Mouse (Mus musculus) MEL (cell line): ENCODE data around the gene Znfx1. TPM values are rescaled to one million over a fixed set of nuclear protein-coding genes. Genes with fewer than 3 reads are reported as not detected.

Experiments used
- DNase-seq: peaks from one replicate; pipeline ENCODE4 v3.0.0; 2011; ENCODE audit warnings: low read depth, low spot score
- H3K27ac ChIP-seq: 2 replicates; pipeline ENCODE4 v1.5.1; 2012; ENCODE audit warnings: low read depth, mild to moderate bottlenecking, control low read depth, low read length, moderate library complexity; ENCODE audit not compliant: control insufficient read depth
- H3K27me3 ChIP-seq, 2 experiments: fragments of 150-350 bp in 1 of 2; sonication (generic) in 1 of 2; 2 replicates each; pipeline ENCODE4 v1.6.1; 2012; ENCODE audit warnings: low read length in 2 of 2, mild to moderate bottlenecking in 2 of 2, improper control_type of control experiment in 1 of 2, moderate library complexity in 1 of 2; ENCODE audit not compliant: insufficient read depth in 2 of 2, control insufficient read depth in 1 of 2
- H3K36me3 ChIP-seq, 2 experiments: 2 replicates each; pipeline ENCODE4 v1.6.1; 2012 to 2014; ENCODE audit warnings: low read length in 2 of 2, improper control_type of control experiment in 1 of 2, inconsistent platforms in 1 of 2, mild to moderate bottlenecking in 1 of 2; ENCODE audit not compliant: insufficient read depth in 2 of 2, control insufficient read depth in 1 of 2
- H3K4me1 ChIP-seq, 2 experiments: fragments of 150-350 bp in 1 of 2; sonication (generic) in 1 of 2; 2 replicates each; pipeline ENCODE4 v1.6.1; 2012; ENCODE audit warnings: low read length in 2 of 2, improper control_type of control experiment in 1 of 2, mild to moderate bottlenecking in 1 of 2; ENCODE audit not compliant: insufficient read depth in 2 of 2, control insufficient read depth in 1 of 2
- H3K4me3 ChIP-seq, 2 experiments: fragments of 150-350 bp in 1 of 2; sonication (generic) in 1 of 2; 2 replicates each; pipeline ENCODE4 v1.5.1; 2012; ENCODE audit warnings: low read depth in 2 of 2, low read length in 2 of 2, mild to moderate bottlenecking in 2 of 2, moderate library complexity in 2 of 2, control low read depth in 1 of 2, improper control_type of control experiment in 1 of 2; ENCODE audit not compliant: control insufficient read depth in 1 of 2, insufficient read depth in 1 of 2
- H3K79me2 ChIP-seq: 2 replicates; pipeline ENCODE4 v1.6.1; 2012; ENCODE audit warnings: mild to moderate bottlenecking, low read length, moderate library complexity; ENCODE audit not compliant: control insufficient read depth, poor library complexity, insufficient read depth
- H3K9ac ChIP-seq: 2 replicates; pipeline ENCODE4 v1.6.1; 2012; ENCODE audit warnings: low read depth, mild to moderate bottlenecking, control low read depth, low read length, moderate library complexity; ENCODE audit not compliant: control insufficient read depth, poor library complexity, severe bottlenecking
- H3K9me3 ChIP-seq: fragments of 150-350 bp; sonication (generic); replicated peaks from 2 replicates; pipeline ENCODE4 v1.6.1; 2012; ENCODE audit warnings: mild to moderate bottlenecking, low read length, improper control_type of control experiment, moderate library complexity; ENCODE audit not compliant: insufficient read depth
- BHLHE40 ChIP-seq: IDR thresholded peaks from 2 replicates; pipeline ENCODE4 v1.6.1; 2012; ENCODE audit warnings: low read depth, mild to moderate bottlenecking, inconsistent platforms, low read length, improper control_type of control experiment, borderline replicate concordance
- CTCF ChIP-seq, 3 experiments: IDR thresholded peaks in 2 of 3; conservative IDR thresholded peaks in 1 of 3; 2 replicates each; pipeline ENCODE4 v1.5.1; 2011 to 2012; ENCODE audit warnings: low read length in 3 of 3, low read depth in 2 of 3, mild to moderate bottlenecking in 2 of 3, improper control_type of control experiment in 1 of 3, inconsistent platforms in 1 of 3, mixed read lengths in 1 of 3, moderate library complexity in 1 of 3; ENCODE audit not compliant: control insufficient read depth in 1 of 3, insufficient read depth in 1 of 3, poor library complexity in 1 of 3, severe bottlenecking in 1 of 3
- EP300 ChIP-seq, 2 experiments: IDR thresholded peaks; 2 replicates each; pipeline ENCODE4 v1.6.1; 2011; ENCODE audit warnings: improper control_type of control experiment in 2 of 2, low read length in 2 of 2, low read depth in 1 of 2, mild to moderate bottlenecking in 1 of 2
- ETS1 ChIP-seq: IDR thresholded peaks from 2 replicates; pipeline ENCODE4 v1.6.1; 2012; ENCODE audit warnings: low read depth, mild to moderate bottlenecking, inconsistent platforms, low read length, improper control_type of control experiment, moderate library complexity
- HCFC1 ChIP-seq: IDR thresholded peaks from 2 replicates; pipeline ENCODE4 v1.6.1; 2012; ENCODE audit warnings: low read depth, mild to moderate bottlenecking, inconsistent platforms, low read length, improper control_type of control experiment, moderate library complexity
- MAX ChIP-seq: IDR thresholded peaks from 2 replicates; pipeline ENCODE4 v1.6.1; 2011; ENCODE audit warnings: low read length, improper control_type of control experiment
- MEF2A ChIP-seq: IDR thresholded peaks from 2 replicates; pipeline ENCODE4 v1.6.1; 2014; ENCODE audit warnings: low read depth, mild to moderate bottlenecking, inconsistent platforms, low read length, improper control_type of control experiment; ENCODE audit not compliant: poor library complexity, insufficient replicate concordance, severe bottlenecking; ENCODE audit errors: extremely low read depth
- MXI1 ChIP-seq: IDR thresholded peaks from 2 replicates; pipeline ENCODE4 v1.6.1; 2011; ENCODE audit warnings: mild to moderate bottlenecking, low read depth, low read length, improper control_type of control experiment
- MYC ChIP-seq: IDR thresholded peaks from 2 replicates; pipeline ENCODE4 v1.6.1; 2011; ENCODE audit warnings: low read depth, mild to moderate bottlenecking, low read length, improper control_type of control experiment, moderate library complexity
- NELFE ChIP-seq: IDR thresholded peaks from 2 replicates; pipeline ENCODE4 v1.6.1; 2011; ENCODE audit warnings: low read depth, low read length, improper control_type of control experiment
- NRF1 ChIP-seq: IDR thresholded peaks from 2 replicates; pipeline ENCODE4 v1.6.1; 2014; ENCODE audit warnings: low read depth, mild to moderate bottlenecking, inconsistent platforms, low read length, improper control_type of control experiment, moderate library complexity; ENCODE audit not compliant: poor library complexity, insufficient read depth, severe bottlenecking
- POLR2AphosphoS5 ChIP-seq: IDR thresholded peaks from 2 replicates; pipeline ENCODE4 v1.6.1; 2012; ENCODE audit warnings: low read depth, borderline replicate concordance, mild to moderate bottlenecking, inconsistent platforms, low read length, moderate library complexity, mixed read lengths
- RAD21 ChIP-seq: IDR thresholded peaks from 2 replicates; pipeline ENCODE4 v1.6.1; 2011; ENCODE audit warnings: mild to moderate bottlenecking, low read depth, low read length, improper control_type of control experiment
- SIN3A ChIP-seq: IDR thresholded peaks from 2 replicates; pipeline ENCODE4 v1.6.1; 2012; ENCODE audit warnings: low read length, improper control_type of control experiment, inconsistent platforms
- SMC3 ChIP-seq: IDR thresholded peaks from 2 replicates; pipeline ENCODE4 v1.6.1; 2011; ENCODE audit warnings: low read depth, low read length, improper control_type of control experiment
- UBTF ChIP-seq: IDR thresholded peaks from 2 replicates; pipeline ENCODE4 v1.6.1; 2012; ENCODE audit warnings: low read depth, mild to moderate bottlenecking, inconsistent platforms, low read length, improper control_type of control experiment, moderate library complexity, borderline replicate concordance; ENCODE audit not compliant: insufficient read depth
- USF2 ChIP-seq, 2 experiments: IDR thresholded peaks; 2 replicates each; pipeline ENCODE4 v1.6.1; 2011 to 2012; ENCODE audit warnings: improper control_type of control experiment in 2 of 2, low read length in 2 of 2, borderline replicate concordance in 1 of 2, inconsistent platforms in 1 of 2, low read depth in 1 of 2, mild to moderate bottlenecking in 1 of 2; ENCODE audit not compliant: insufficient read depth in 1 of 2
- ZC3H11A ChIP-seq: IDR thresholded peaks from 2 replicates; pipeline ENCODE4 v1.6.1; 2012; ENCODE audit warnings: low read depth, mild to moderate bottlenecking, inconsistent platforms, low read length, improper control_type of control experiment
- ZNF384 ChIP-seq: IDR thresholded peaks from 2 replicates; pipeline ENCODE4 v1.6.1; 2012; ENCODE audit warnings: low read depth, mild to moderate bottlenecking, inconsistent platforms, low read length, improper control_type of control experiment
- polyA plus RNA-seq, 2 experiments: library from polyadenylated mRNA; stranded (reverse) in 1 of 2; unstranded in 1 of 2; fragments of >175 nt in 1 of 2; fragments of >200 nt in 1 of 2; gene quantifications; 2 replicates each; pipeline versions ENCODE4 v1.2.1 to v1.2.4; 2012; ENCODE audit warnings: low replicate concordance in 2 of 2, low read depth in 1 of 2; ENCODE audit not compliant: insufficient read length in 2 of 2, insufficient read depth in 1 of 2, missing spikeins in 1 of 2
- total RNA-seq: library from RNA; depleted of rRNA; stranded (reverse); fragments of 300-350 nt; gene quantifications from 2 replicates; pipeline ENCODE4 v1.2.3, GENCODE M21; 2012

Znfx1 gene
- total and polyA plus RNA-seq, 3 experiments, result 15.6 to 17.1 TPM; not detected in 1

DNA sequence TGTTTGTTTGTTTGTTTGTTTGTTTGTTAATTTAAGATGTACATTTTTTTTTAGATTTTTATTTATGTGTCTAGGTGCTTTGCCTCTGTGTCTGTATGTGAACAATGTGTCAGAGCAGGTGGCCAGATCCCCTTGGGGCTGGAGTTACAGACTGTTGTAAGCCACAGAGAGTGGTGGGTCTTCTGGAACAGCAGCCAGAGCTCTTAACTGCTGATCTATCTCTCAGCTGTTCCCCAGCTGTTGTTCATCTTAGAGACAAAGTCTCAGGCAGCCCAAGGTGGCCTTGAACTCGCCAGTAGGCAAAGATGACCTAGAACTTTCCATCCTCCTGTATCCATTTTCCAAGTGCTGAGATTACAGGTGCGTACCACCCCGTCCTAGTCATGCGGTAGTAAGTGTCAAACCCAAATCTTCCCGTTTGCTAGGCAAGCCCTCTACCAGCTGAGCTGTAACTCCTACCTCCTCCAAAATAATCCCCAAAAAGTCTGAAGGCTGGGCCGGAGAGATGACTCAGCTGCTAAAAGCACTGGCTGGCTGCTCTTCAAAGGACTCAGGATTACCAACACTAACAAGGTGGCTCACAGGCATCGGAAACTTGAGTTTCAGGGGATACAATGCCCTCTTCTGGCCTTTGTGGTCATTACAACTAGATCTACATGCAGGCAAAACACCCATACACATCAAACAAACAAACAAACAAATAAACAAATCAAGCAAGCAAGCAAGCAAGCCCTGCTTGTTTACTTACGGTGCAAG is 58.5 kb downstream of the Znfx1 start:
- peak; percentile 87 for DNase-seq
- TF ChIP-seq BHLHE40 (0 out of 2 replicates have a peak, but pooled peaks have one; percentile 15), MEF2A (no peak), SIN3A (peak; percentile 59; the same call in 1 of the 2 replicates), MYC (0 out of 2 replicates have a peak, but pooled peaks have one; percentile 51), SMC3 (peak; percentile 83), CTCF (IDR thresholded peaks at IDR 0.05 in 2 of 3, conservative IDR thresholded peaks at IDR 0.05 in 1 of 3; ENCODE audit: control insufficient read depth in 1 of 3, insufficient read depth in 1 of 3, low read depth in 2 of 3, low read length in 3 of 3, poor library complexity in 1 of 3, severe bottlenecking in 1 of 3) (peak; percentile 48 to 85 (median 75)), RAD21 (peak; percentile 86), MXI1 (peak; percentile 27; the same call in 1 of the 2 replicates), HCFC1 (peak; percentile 41; the same call in 1 of the 2 replicates), ZC3H11A (peak; percentile 82), ZNF384 (no peak), EP300 (IDR thresholded peaks at IDR 0.05; ENCODE audit: low read depth in 1 of 2, low read length in 2 of 2) (no peak), MAX (no peak)
- TF ChIP-seq, all 39 proteins: peak for 9
- no peaks in the 10 kb centered on the region for H3K9me3 ChIP-seq
- H3K27me3 ChIP-seq, result peaks cover 2 to 3% of the 10 kb centered on the region in 2 experiments; a peak in 1 of 4 replicates
- no peak overlapping the region for H3K9ac ChIP-seq
- no peak overlapping the region for H3K27ac ChIP-seq
- H3K36me3 ChIP-seq, result no peaks in the 10 kb centered on the region
- no peak overlapping the region for H3K4me3 ChIP-seq
- peaks cover 0 to 3% of the 10 kb centered on the region in 2 experiments; a peak in 2 of 4 replicates for H3K4me1 ChIP-seq
- H3K79me2 ChIP-seq, result no peaks in the 10 kb centered on the region

DNA sequence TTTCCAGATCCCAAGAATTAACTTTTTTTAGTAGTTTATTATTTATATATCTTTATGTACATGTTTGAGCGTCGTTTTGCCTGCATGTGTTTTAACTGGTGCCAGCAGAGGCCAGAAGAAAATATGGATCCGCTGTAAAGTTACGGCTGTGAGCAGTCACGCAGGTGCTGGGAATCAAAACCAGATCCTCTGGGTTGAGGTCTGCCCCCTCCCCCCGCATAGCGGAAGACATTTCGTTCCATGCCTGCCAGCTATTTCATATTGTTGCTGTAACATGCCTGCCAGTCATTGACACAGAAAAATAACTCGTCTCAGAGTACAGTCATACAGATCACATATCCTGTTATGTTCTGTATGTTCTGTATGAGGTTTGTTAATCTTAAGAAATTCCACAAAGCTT is 61.3 kb downstream of the Znfx1 start:
- H3K36me3 ChIP-seq, result peaks cover 0 to 4% of the 10 kb centered on the region in 2 experiments; a peak in 1 of 4 replicates
- no peak for DNase-seq

More for the DNA sequence above, 61.3 kb downstream of the Znfx1 start:
- Histone ChIP-seq H3K27me3 (peaks cover 0 to 3% of the 10 kb centered on the region in 2 experiments; a peak in 1 of 4 replicates), H3K27ac (no peak overlapping the region), H3K4me3 (no peak overlapping the region), H3K79me2 (no peaks in the 10 kb centered on the region; the same call in 1 of the 2 replicates), H3K4me1 (peaks cover 2 to 5% of the 10 kb centered on the region in 2 experiments; a peak in 3 of 4 replicates), H3K9ac (no peak overlapping the region), H3K9me3 (no peaks in the 10 kb centered on the region)
- TF ChIP-seq USF2 (IDR thresholded peaks at IDR 0.05; ENCODE audit: borderline replicate concordance in 1 of 2, insufficient read depth in 1 of 2, low read depth in 1 of 2, low read length in 2 of 2) (no peak), POLR2AphosphoS5 (no peak), NRF1 (no peak), ETS1 (no peak), UBTF (no peak), MAX (no peak), NELFE (no peak)
